Mouse (Mus musculus): ENCODE data around the gene Pcdh15. TPM values are rescaled to one million over a fixed set of nuclear protein-coding genes. Genes with fewer than 3 reads are reported as not detected.

Pcdh15 gene
- total RNA-seq, 2 experiments from 2014 or later: 32.1 to 35.0 TPM

DNA sequence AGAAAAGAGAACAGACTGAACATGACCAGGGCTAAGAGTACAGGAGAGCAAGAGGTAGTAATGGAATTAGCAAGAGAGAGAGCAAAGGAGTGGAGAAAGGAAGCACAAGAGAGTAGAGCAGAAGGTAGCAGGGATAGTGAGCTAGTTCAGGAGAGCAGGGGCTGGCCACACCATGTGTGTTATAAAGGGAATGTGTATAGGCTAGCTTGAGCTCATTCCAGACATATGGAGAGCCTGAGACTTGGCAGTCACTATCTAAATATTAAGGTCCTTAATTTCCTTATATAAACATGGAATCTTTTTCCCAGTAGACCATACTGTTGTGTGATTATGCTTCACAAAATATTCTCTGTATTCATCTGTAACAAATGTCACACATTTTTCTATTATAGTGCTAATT is 1159.5 kb downstream of the Pcdh15 start:
- H3K4me3 ChIP-seq: no peak overlapping the region
- no peak overlapping the region for H3K27ac ChIP-seq
- intact Hi-C loops (cut with DNase I): no loop called here
- no peak for TF ChIP-seq CTCF (IDR thresholded peaks at IDR 0.05)
- no peak for DNase-seq (ENCODE audit: extremely low spot score in 1 of 2, low spot score in 2 of 2)

GRCm38 (mm10) chr10:74269637-74270269 is 1170.6 kb downstream of the Pcdh15 start:
- intact Hi-C loops (cut with DNase I): no loop called here
- no peak overlapping the region for H3K4me3 ChIP-seq
- no peak overlapping the region for H3K27ac ChIP-seq
- DNase-seq (ENCODE audit: extremely low spot score in 1 of 2, low spot score in 2 of 2): no peak
- TF ChIP-seq CTCF (IDR thresholded peaks at IDR 0.05): no peak

- H3K27ac ChIP-seq: no peak overlapping the region
- H3K4me3 ChIP-seq: no peak overlapping the region
- TF ChIP-seq CTCF (IDR thresholded peaks at IDR 0.05): no peak
- intact Hi-C loops (cut with DNase I): no loop called here
- no peak for DNase-seq (ENCODE audit: extremely low spot score in 1 of 2, low spot score in 2 of 2)
Measured at GRCm38 (mm10) chr10:74270894-74271293, 1171.8 kb downstream of the Pcdh15 start.

DNA sequence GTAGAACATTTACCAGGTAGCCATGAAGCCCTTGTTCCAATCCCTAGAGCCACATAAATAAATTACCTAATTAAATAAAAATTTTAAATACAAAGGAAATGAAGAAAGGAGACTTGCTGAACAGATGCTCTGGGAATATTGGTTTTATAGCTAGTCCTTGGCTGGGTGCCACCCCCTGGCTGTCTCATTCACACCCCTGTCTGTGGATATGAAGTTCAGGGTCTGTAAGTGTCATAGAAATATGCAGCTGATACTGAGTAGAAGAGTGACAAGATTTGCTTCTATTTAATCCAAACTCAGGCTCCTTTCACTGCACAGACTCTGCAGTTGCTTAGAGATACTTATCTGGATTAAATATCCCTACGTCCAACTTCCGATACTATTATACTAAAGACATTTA is 1205.0 kb downstream of the Pcdh15 start:
- H3K27ac ChIP-seq: no peak overlapping the region
- intact Hi-C loops (cut with DNase I): no loop called here

DNA sequence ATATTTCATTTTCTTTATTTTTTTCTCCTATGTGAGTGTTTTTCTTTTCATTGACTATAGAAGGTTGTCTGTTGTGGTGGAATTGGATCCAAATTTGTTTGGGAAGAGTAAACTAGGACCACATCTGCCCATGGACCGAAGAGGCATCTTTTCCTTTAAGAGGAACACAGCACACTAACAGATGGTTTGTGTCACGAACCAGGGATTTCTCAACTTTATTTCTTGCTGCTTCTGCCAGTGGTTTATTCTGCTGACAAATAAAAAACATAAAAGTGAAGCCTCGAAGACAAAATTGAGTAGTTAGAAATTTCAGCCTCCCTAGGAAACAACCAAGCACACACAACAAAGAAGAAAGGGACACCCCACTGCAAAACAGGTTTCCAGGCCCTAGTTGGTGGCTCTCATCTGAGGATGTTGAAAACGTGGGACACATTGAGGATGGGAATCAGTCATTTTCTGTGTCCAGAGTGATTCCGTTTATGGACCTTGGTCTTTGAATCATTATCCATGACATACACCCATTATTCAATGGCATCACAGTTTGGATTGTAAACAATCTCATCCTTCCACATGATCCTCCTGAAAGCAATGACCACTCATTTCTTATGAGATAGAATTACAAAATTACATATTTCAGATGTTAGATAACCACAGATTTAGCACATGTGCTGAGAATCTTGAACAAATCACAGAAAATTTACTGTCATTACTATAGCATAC is 1206.5 kb downstream of the Pcdh15 start:
- Histone ChIP-seq H3K27ac (no peak overlapping the region), H3K4me3 (no peak overlapping the region)
- DNase-seq (ENCODE audit: extremely low spot score in 1 of 2, low spot score in 2 of 2): no peak
- no peak for TF ChIP-seq CTCF (IDR thresholded peaks at IDR 0.05)
- intact Hi-C loops (cut with DNase I): no loop called here

More for the DNA sequence above, 1205.0 kb downstream of the Pcdh15 start:
- no peak for DNase-seq (ENCODE audit: extremely low spot score in 1 of 2, low spot score in 2 of 2)
- TF ChIP-seq CTCF (IDR thresholded peaks at IDR 0.05): no peak
- H3K4me3 ChIP-seq: no peak overlapping the region

DNA sequence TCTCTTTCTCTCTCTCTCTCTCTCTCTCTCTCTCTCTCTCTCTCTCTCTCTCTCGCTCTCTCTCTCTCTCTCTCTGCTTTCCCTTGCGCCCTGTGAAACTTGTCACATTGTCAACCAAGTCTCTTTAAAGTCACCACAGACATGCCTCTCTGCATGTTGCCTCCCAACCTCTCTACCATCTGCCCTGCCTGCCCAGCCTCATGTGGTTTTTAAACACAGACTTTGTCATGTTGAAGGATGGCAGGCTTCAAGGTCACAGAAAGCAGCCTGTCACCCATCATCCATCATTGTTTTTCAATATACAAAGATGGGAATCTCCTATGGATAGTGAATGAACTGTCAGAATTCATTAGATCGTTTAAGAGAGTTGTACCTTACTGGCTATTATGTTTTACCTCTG is 1207.9 kb downstream of the Pcdh15 start:
- H3K27ac ChIP-seq: no peak overlapping the region
- no peak for DNase-seq (ENCODE audit: extremely low spot score in 1 of 2, low spot score in 2 of 2)
- TF ChIP-seq CTCF (IDR thresholded peaks at IDR 0.05): no peak
- H3K4me3 ChIP-seq: no peak overlapping the region
- intact Hi-C loops (cut with DNase I): no loop called here

DNA sequence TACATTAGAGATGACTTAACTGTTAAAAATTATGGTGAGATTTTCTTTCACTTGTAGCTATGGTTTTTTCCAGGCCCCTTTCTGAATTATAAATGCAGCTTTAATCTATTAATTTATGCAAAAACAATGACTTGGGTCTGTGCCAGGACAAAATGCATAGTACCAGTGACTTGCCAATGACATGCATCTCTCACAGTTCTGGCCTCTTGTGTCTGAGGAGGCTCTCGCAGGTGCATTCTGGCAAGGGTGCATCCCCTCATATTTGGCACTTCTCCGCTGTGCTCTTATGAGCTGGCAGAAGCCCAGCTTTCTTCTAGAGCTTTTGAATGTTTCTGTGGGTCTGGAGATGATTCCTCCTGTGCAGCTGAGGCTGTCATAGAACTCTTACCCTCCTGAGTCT is 1216.9 kb downstream of the Pcdh15 start:
- no peak for DNase-seq (ENCODE audit: extremely low spot score in 1 of 2, low spot score in 2 of 2)
- TF ChIP-seq CTCF (IDR thresholded peaks at IDR 0.05): no peak
- intact Hi-C loops (cut with DNase I): no loop called here

DNA sequence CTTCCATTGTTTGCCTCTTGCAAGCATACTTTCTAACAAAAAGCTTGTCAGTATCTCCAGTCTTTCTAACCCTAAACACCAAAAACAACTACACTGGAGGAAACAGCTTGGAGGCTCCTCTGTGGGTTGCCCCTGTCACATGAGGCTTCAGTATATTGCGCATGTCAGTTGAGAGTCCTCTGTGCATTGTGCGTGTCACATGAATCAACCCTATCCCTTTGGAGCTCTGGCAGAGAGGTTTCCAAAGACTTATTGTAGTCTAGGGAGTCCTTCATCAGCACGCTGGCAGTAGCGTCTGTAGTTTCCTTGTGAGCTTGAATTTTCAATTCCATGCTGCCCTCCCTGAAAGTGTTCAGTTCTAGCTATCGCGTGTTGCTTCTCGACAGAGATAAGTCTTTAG is 1236.3 kb downstream of the Pcdh15 start:
- H3K27ac ChIP-seq: no peak overlapping the region
- H3K4me3 ChIP-seq: no peak overlapping the region
- TF ChIP-seq CTCF (IDR thresholded peaks at IDR 0.05): no peak
- no peak for DNase-seq (ENCODE audit: extremely low spot score in 1 of 2, low spot score in 2 of 2)
- intact Hi-C loops (cut with DNase I): no loop called here

More for the DNA sequence above, 1216.9 kb downstream of the Pcdh15 start:
- Histone ChIP-seq H3K4me3 (no peak overlapping the region), H3K27ac (no peak overlapping the region)

DNA sequence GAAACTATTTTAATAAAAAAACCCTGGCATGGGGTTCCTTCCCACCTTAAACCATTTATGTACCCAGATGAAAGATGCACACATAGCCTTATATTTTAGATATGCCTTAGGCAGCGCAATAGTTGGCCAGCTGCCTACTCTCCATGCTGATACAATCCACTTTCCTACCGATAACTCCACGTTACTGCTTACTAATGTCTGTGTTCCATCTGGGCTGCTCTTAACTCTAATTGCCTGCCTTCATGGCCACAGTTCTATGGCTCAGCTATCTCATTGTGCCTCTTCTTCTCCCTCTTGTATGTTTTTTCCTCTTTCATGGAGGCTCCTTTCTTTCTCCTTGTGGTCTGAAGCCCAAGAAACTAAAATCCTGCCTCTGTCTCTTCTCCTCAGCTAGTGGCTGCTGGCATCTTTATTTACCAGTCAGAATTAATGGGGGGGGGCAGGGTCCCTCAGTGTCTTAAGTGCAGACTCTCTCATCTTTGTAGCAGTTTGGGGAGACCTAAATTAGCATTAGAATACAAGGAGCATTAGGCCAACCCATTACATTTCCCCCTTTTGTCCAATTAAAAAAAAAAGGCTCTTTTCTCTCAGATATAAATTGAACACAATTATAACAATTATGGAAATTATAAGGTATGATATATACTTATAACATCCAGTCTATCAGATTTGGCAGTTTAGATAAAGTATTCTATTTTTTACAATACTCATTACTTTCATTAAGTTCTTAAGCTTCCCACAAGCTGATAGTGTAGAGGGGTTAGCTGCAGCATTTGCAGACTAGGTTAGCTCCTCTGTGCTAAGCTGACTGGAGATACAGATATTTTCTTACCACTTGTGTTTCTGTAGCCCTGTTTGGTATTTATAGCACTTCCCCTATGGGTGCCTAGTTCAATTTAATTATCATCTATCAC is 1240.4 kb downstream of the Pcdh15 start:
- TF ChIP-seq CTCF (IDR thresholded peaks at IDR 0.05): no peak
- Histone ChIP-seq H3K4me3 (no peak overlapping the region), H3K27ac (no peak overlapping the region)
- intact Hi-C loops (cut with DNase I): no loop called here
- no peak for DNase-seq (ENCODE audit: extremely low spot score in 1 of 2, low spot score in 2 of 2)

DNA sequence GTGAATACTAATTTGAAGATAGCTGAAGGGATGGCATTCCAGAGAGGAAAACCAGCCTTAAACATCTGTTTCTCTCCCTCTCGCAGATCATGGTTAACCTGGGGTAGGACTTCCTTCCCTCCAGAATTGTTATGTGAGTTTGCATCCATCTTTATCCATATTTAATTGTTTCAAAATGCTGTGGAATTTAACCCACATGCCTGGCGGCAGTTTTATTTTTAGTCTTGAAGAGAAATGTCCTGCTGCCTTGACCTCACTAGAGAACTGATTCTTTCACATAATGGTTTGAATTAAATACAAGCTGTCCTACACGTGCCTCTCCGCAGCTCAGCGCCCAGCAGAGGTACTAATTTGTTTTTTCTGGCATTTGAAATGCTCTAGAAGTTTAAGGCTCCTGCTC is 1260.4 kb downstream of the Pcdh15 start:
- no peak for DNase-seq (ENCODE audit: extremely low spot score in 1 of 2, low spot score in 2 of 2)
- intact Hi-C loops (cut with DNase I): no loop called here
- TF ChIP-seq CTCF (IDR thresholded peaks at IDR 0.05): no peak
- Histone ChIP-seq H3K27ac (no peak overlapping the region), H3K4me3 (no peak overlapping the region)

DNA sequence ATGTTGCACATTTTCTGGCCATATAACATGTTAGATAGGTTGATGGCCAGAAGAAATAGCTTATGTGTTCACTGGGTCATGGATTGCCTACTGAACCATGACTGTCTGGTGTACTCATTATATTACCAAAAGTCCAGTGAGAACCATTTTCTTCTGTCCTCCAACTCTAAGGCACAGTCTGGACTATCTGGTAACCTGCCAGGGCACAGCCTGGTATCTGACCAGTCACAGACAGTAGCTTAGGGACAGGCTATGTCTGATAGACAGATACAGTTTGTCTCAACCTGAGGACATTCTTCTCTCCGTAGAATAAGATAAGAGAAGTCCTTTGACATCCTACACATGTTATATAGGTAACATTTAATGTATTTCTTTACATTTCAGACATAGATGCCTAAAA is 1279.6 kb downstream of the Pcdh15 start:
- Histone ChIP-seq H3K4me3 (no peak overlapping the region), H3K27ac (no peak overlapping the region)
- DNase-seq (ENCODE audit: extremely low spot score in 1 of 2, low spot score in 2 of 2): no peak
- no peak for TF ChIP-seq CTCF (IDR thresholded peaks at IDR 0.05)
- intact Hi-C loops (cut with DNase I): no loop called here
